Mouse (Mus musculus): ENCODE measurements at regions not wholly inside any gene's neighbourhood (a gene's known extent, or its start where the extent isn't known, plus 50 kb on each side); places are given as distances from the start of the nearest gene placed in this dataset.

- DNase-seq (ENCODE audit: low read depth), result no peak
Measured at GRCm38 (mm10) chr11:114212136-114212535, 145.3 kb upstream of the Sdk2 start.

GRCm38 (mm10) chr11:114205192-114205591 lies 138.3 kb upstream of the Sdk2 start:
- DNase-seq (ENCODE audit: low read depth), result no peak

GRCm38 (mm10) chr11:114203416-114203815 lies 136.6 kb upstream of the Sdk2 start:
- DNase-seq (ENCODE audit: low read depth), result no peak

GRCm38 (mm10) chr11:114202486-114202885 lies 135.6 kb upstream of the Sdk2 start:
- DNase-seq (ENCODE audit: low read depth), result no peak

GRCm38 (mm10) chr11:114199081-114199586 lies 132.3 kb upstream of the Sdk2 start:
- no peak for DNase-seq (ENCODE audit: low read depth)

- DNase-seq (ENCODE audit: low read depth), result peak; percentile 13
Measured at GRCm38 (mm10) chr11:114198317-114199032, 131.6 kb upstream of the Sdk2 start.

GRCm38 (mm10) chr11:114195291-114195690 lies 128.4 kb upstream of the Sdk2 start:
- no peak for DNase-seq (ENCODE audit: low read depth)

- DNase-seq (ENCODE audit: low read depth), result no peak
Measured at GRCm38 (mm10) chr11:114194055-114194706, 127.3 kb upstream of the Sdk2 start.

- no peak for DNase-seq (ENCODE audit: low read depth)
Measured at GRCm38 (mm10) chr11:114193018-114193417, 126.2 kb upstream of the Sdk2 start.

- no peak for DNase-seq (ENCODE audit: low read depth)
Measured at GRCm38 (mm10) chr11:114191661-114192060, 124.8 kb upstream of the Sdk2 start.

- DNase-seq (ENCODE audit: low read depth), result no peak
Measured at GRCm38 (mm10) chr11:114184970-114185882, 118.4 kb upstream of the Sdk2 start.

- no peak for DNase-seq (ENCODE audit: low read depth)
Measured at GRCm38 (mm10) chr11:114184431-114184830, 117.6 kb upstream of the Sdk2 start.

- no peak for DNase-seq (ENCODE audit: low read depth)
Measured at GRCm38 (mm10) chr11:114183231-114183630, 116.4 kb upstream of the Sdk2 start.

- no peak for DNase-seq (ENCODE audit: low read depth)
Measured at GRCm38 (mm10) chr11:114178746-114179472, 112.1 kb upstream of the Sdk2 start.

- DNase-seq (ENCODE audit: low read depth), result no peak
Measured at GRCm38 (mm10) chr11:114177789-114178188, 110.9 kb upstream of the Sdk2 start.

GRCm38 (mm10) chr11:114177281-114177680 lies 110.4 kb upstream of the Sdk2 start:
- DNase-seq (ENCODE audit: low read depth), result no peak

GRCm38 (mm10) chr11:114176671-114177212 lies 109.9 kb upstream of the Sdk2 start:
- no peak for DNase-seq (ENCODE audit: low read depth)

- no peak for DNase-seq (ENCODE audit: low read depth)
Measured at GRCm38 (mm10) chr11:114175437-114176131, 108.7 kb upstream of the Sdk2 start.

- no peak for DNase-seq (ENCODE audit: low read depth)
Measured at GRCm38 (mm10) chr11:114174871-114175270, 108.0 kb upstream of the Sdk2 start.

- DNase-seq (ENCODE audit: low read depth), result no peak
Measured at GRCm38 (mm10) chr11:114168231-114168661, 101.4 kb upstream of the Sdk2 start.

All from fibroblast of lung, adult 2 months (primary cell).